8 mouse cellular contexts compared by ENCODE assay signal in genomic region chr2:165884577-165885224, GRCm38 (mm10). TPM values are rescaled to one million over a fixed set of nuclear protein-coding genes. Genes with fewer than 3 reads are reported as not detected.
DNase-seq lines count a peak whose midpoint lies in the region; ATAC-seq and TF ChIP-seq lines count a peak whose summit lies in the region.

No protein-coding gene starts in this region.

- H3K4me3 ChIP-seq in gastrocnemius, adult 2 months = peak overlapping the region; percentile 70
- no peak overlapping the region for H3K4me3 ChIP-seq in hindbrain, postnatal 0 days (ENCODE audit: low read length)
- peak overlapping the region; percentile 29; the same call in 1 of the 2 replicates for H3K4me3 ChIP-seq in left cerebral cortex, adult 2 months
- peak overlapping the region; percentile 44 for H3K4me3 ChIP-seq in macrophage (ENCODE audit: inconsistent target)

- H3K4me1 ChIP-seq in hindbrain, postnatal 0 days (ENCODE audit: insufficient read depth, low read length) = peaks cover 75% of the 10 kb centered on the region

- H3K9ac ChIP-seq in hindbrain, postnatal 0 days (replicated peaks; ENCODE audit: low read length) = peak overlapping the region; percentile 56

- H3K79me2 ChIP-seq in macrophage (ENCODE audit: inconsistent target) = peaks cover 44% of the 10 kb centered on the region

- ATAC-seq in activated CD4-positive, CD25-positive, alpha-beta regulatory T cell, adult 4 months = peak; percentile 71
- peak; percentile 57 for ATAC-seq in common myeloid progenitor, adult 5-6 weeks (replicated peaks; ENCODE audit: low read depth, poor library complexity, severe bottlenecking)
- ATAC-seq in hindbrain, postnatal 0 days = peak; percentile 62

- WGBS in hindbrain, postnatal 0 days = 4% methylated on average over 21 of the region's 21 CpGs
- WGBS in macrophage (ENCODE audit: missing documents) = 8% methylated on average over 21 of the region's 21 CpGs

- intact Hi-C loops in gastrocnemius, adult 2 months (cut with DNase I) = no loop called here
- intact Hi-C loops in left cerebral cortex, adult 2 months (cut with DNase I) = loop anchor here (2.0 kb wide), 1 partner anchor 28 kb away; no protein-coding TSS in a partner anchor

- peak overlapping the region; percentile 58 for H3K4me2 ChIP-seq in hindbrain, postnatal 0 days (ENCODE audit: low read depth, low read length)

- no peaks in the 10 kb centered on the region for H3K36me3 ChIP-seq in hindbrain, postnatal 0 days (ENCODE audit: insufficient read depth, low read length)
- peaks cover 3% of the 10 kb centered on the region for H3K36me3 ChIP-seq in macrophage (ENCODE audit: inconsistent target)

- H3K27me3 ChIP-seq in hindbrain, postnatal 0 days (ENCODE audit: insufficient read depth, low read length) = no peaks in the 10 kb centered on the region

- peak overlapping the region; percentile 98 for H3K27ac ChIP-seq in gastrocnemius, adult 2 months
- peak overlapping the region; percentile 100 for H3K27ac ChIP-seq in hindbrain, postnatal 0 days
- H3K27ac ChIP-seq in left cerebral cortex, adult 2 months = peak overlapping the region; percentile 100
- H3K27ac ChIP-seq in macrophage = peak overlapping the region; percentile 97

- H3K9me3 ChIP-seq in hindbrain, postnatal 0 days (ENCODE audit: low read length) = no peaks in the 10 kb centered on the region

- no peak for TF ChIP-seq CTCF in gastrocnemius, adult 2 months (IDR thresholded peaks at IDR 0.05)
- no peak for TF ChIP-seq CTCF in hindbrain, postnatal 0 days (IDR thresholded peaks at IDR 0.05; ENCODE audit: low read depth)
- TF ChIP-seq CTCF in left cerebral cortex, adult 2 months (IDR thresholded peaks at IDR 0.05) = no peak

- DNase-seq in gastrocnemius, adult 2 months = peak; percentile 91
- peak; percentile 93 for DNase-seq in hindbrain, postnatal 0 days (ENCODE audit: low spot score)
- DNase-seq in left cerebral cortex, adult 2 months (ENCODE audit: extremely low spot score in 1 of 2, low spot score in 2 of 2) = peak; percentile 97 to 99
- DNase-seq in retina, postnatal 7 days (ENCODE audit: low read depth, low spot score) = peak; percentile 91
- DNase-seq in urinary bladder, adult 18-20 months (ENCODE audit: low spot score in 2 of 2) = peak; percentile 95 to 98

RNA-seq across cellular contexts. Expression of gene Zmynd8, which starts 14.1 kb away (rescaled TPM):
- 10 to 100 TPM; 41.1 to 48.5 TPM for polyA plus RNA-seq in activated CD4-positive, CD25-positive, alpha-beta regulatory T cell, adult 4 months (2017; shearing (Covaris generic))
- total RNA-seq in common myeloid progenitor, adult 5-6 weeks (2017) = 34.6 and 55.9 TPM in 2 replicates
- total RNA-seq in gastrocnemius, adult 2 months (2021) = 10 to 100 TPM; 13.1 to 23.3 TPM
- total RNA-seq in hindbrain, postnatal 0 days (2014; rRNA removed) = 46.6 and 46.8 TPM in 2 replicates
- polyA plus RNA-seq in hindbrain, postnatal 0 days (2015; fragmentation: Nextera tagmentation; extraction: Ambion mirVana) = 53.0 and 56.9 TPM in 2 replicates
- total RNA-seq in left cerebral cortex, adult 2 months (2021) = 100 to 1,000 TPM; 182 to 188 TPM
- 100 to 1,000 TPM; 113 to 715 (median 441) TPM for total RNA-seq in macrophage (2018; cell fraction: chromatin; rRNA removed)
- 100 to 1,000 TPM in 8 of 26 experiments, 10 to 100 TPM in 18; 32.1 to 112 (median 96.4) TPM for total RNA-seq in macrophage (2018; cell fraction: cytosol; rRNA removed)
- 100 to 1,000 TPM in 22 of 26 experiments, 10 to 100 TPM in 4; 57.9 to 347 (median 193) TPM for total RNA-seq in macrophage (2018; cell fraction: nucleus; rRNA removed)
- polyA plus RNA-seq in macrophage (2018) = 52.3 to 95.5 TPM (median 75.2 TPM) in 3 replicates
